Mouse (Mus musculus) inflammation-experienced regulatory T-cells, adult 16 weeks (primary cell): ENCODE results near the gene Map1lc3b. TPM values are rescaled to one million over a fixed set of nuclear protein-coding genes. Genes with fewer than 3 reads are reported as not detected.

Experiments
- polyA plus RNA-seq: library from polyadenylated mRNA; unstranded; fragments of 100-300 nt; shearing (Covaris generic); gene quantifications from one replicate; pipeline ENCODE4 v1.2.1, GENCODE M21; 2017

The Map1lc3b gene
- polyA plus RNA-seq = 354 TPM

DNA sequence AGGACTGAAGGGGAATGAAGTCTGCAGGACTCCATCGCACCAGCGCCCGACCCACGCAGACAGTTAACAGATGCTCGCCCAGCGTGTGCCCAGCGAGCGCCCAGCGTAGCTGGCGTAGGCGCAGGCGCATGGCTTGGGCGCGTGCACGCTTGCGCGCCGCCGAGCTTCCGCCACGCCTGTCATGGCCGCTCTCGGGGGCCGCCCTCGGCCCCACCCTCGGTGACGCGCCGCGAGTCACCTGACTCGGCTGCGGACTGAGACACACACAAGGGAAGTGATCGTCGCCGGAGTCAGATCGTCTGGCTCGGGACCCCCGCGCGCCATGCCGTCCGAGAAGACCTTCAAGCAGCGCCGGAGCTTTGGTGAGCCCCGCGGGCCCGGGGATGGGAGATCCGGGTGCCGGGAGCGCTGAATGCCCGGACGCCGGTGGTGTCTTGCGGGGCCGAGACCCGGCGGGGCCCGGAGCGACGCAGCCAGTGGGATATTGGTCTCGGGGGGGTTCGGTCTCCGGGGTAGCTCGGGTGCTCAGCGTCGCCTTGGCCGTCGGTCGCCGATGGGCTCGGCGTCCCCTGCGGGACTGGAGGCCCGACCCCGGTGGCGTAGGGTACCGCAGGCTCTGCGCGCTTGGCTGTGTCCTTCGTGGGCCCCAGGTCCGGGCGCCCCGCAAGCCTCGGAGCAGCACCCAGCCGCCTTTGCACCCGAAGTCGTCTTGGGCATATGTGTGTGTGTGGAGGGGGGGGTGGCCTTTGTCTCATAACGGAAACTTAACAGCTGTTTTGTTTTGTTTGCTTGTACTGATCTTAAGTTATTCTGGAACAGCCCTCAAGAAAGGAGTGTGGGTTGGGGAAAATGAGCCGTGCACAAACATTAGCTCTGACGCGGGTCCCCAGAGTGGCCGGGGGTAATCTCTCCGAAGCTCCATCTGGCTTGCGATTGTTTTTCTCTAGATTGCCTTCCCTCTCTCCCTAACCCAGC is at the start of gene Map1lc3b:
Gene Map1lc3b (plus strand): TSS at position 159 of the 975 bp plus-strand sequence.

DNA sequence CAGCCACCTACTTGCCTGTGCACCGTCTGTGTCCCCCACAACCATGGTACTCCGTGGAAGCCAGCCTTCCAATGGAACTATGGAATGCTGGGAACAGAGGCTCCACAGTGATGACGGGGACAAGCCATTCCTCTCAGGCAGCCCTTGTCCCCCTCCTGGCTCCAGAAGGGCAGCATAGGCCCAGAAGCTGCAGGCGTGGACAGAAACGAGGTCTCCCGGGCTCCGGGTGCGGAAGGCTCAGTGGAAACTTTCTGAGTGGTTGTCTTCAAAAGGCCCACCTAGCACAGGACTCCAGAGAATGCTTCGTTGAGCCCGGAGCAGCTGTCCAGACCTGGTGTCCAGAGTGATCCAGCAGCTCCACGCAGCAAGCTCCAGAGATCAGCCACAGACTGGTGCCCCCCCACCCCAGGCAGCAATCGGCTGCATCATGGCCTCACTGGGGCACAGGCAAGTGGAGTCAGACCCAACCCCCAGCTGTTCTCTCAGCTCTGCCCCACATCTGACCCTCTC is 45.8 kb upstream of the Map1lc3b start, which contains the start of gene 1700018B08Rik:
Gene 1700018B08Rik (minus strand): TSS at position 45 of the 510 bp plus-strand sequence.

DNA sequence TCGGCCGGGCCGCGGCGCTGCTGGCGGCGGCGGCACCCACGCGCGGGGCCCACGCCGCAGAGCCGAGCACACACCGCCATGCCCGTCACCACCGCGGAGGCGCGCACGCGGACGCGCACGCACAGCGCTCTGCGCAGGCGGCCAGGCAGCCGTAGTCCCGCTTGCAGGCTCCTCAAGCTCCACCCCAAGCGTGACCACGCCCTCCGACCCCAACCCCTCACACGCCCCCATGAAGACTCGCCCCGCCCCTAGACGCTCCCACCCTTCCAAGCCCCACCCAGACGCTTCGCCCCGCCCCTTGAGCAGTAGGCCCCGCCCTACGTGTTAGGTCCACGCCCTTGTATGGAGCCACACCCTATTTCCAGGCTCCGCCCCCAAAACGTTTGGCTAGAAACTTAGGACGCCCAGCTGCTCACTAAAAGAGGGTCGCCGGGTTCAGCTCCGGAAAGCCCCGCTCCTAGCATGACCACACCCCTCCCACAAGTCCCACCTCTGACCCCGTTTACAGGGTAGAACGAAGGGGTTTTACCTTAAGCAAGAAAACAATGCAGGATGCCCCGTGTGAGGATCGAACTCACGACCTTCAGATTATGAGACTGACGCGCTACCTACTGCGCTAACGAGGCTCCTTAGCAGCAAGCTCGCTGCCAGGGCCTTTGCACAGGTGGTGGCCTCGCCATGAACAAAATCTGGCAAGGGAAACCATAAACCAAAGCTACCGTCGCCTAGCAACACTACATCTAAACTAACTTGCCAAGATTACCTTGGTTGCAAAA is 11.3 kb upstream of the Map1lc3b start, which contains the start of gene Fbxo31:
Gene Fbxo31 (minus strand): TSS at position 131 of the 776 bp plus-strand sequence.

Other genes starting within 250 kb of the Map1lc3b start
- not detected for gene 1700018B08Rik, start 46.0 kb upstream of the Map1lc3b start, polyA plus RNA-seq
- gene Fbxo31, start 11.6 kb upstream of the Map1lc3b start, polyA plus RNA-seq = 3.3 TPM
- gene Zcchc14, start 62.5 kb downstream of the Map1lc3b start, polyA plus RNA-seq = not detected
- gene Jph3, start 139.3 kb downstream of the Map1lc3b start, polyA plus RNA-seq = 0.13 TPM
- 46.3 TPM for gene Klhdc4, start 239.2 kb downstream of the Map1lc3b start, polyA plus RNA-seq